ENCODE assay signal across 8 mouse cellular contexts in the genomic region with DNA sequence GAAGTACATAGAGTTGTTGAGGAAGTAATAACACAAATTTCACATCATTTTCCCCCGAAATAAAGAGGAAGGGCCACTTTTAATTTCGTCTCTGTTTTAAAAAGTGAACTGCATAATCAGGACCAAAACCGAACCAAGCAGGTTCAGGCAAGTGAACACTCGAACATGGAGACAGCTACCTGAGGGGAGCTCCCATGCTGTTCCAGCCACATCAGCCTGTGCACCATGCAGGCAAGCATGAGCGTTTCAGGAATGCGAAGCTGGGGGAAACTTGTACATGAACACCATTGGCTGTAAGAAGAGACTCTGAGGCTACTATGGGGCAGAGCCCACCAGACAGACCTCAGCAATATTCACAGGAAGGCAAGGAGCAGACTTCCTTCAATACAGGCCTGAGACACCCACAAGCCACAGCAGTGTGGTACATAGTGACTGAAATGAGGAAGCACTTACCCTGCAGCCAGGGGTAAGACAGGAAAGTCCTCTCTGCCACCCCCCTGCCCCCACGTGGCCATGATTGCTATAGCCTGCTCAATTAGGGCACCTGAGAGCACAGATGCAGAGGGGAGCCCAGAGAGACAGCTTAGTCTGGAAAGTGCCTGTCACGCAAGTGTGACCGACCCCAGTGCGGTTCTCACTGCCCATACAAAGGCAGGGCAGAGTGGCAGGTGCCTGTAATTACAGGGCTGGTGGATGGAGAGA. TPM values are rescaled to one million over a fixed set of nuclear protein-coding genes. Genes with fewer than 3 reads are reported as not detected.
DNase-seq lines count a peak whose midpoint lies in the region; ATAC-seq and TF ChIP-seq lines count a peak whose summit lies in the region.
"Had no signal": no experiment of that assay in that cellular context is flagged by ENCODE, and none has a peak within 500 bp of the region (broad histone marks: within the 10 kb centered on the region; RNA-seq: fewer than 3 reads in every experiment).

No protein-coding gene starts in this region.

- ATAC-seq in erythroblast, adult 5-6 weeks (replicated peaks; ENCODE audit: low FRiP score, poor library complexity, severe bottlenecking), result 0 out of 2 replicates have a peak, but pooled peaks have one; percentile 25
- peak; percentile 88 for ATAC-seq in megakaryocyte, adult 5-6 weeks (ENCODE audit: poor library complexity, severe bottlenecking)
- no peak for ATAC-seq in forebrain, embryonic 16.5 days
- ATAC-seq in frontal cortex, adult (ENCODE audit: low TSS enrichment), result no peak; the same call in 1 of the 2 replicates

- TF ChIP-seq POLR2A in thymus, adult 2 months (IDR thresholded peaks at IDR 0.05; ENCODE audit: control insufficient read depth, extremely low read depth, insufficient read depth, low read length, poor library complexity), result no peak

- H3K4me1 ChIP-seq in thymus, adult 2 months (replicated peaks; ENCODE audit: control insufficient read depth, insufficient read depth, low read length), result peaks cover 35% of the 10 kb centered on the region
- H3K4me1 ChIP-seq in forebrain, embryonic 16.5 days (replicated peaks; ENCODE audit: control insufficient read depth, insufficient read depth, low read length), result no peaks in the 10 kb centered on the region

- H3K36me3 ChIP-seq in thymus, adult 2 months (ENCODE audit: control insufficient read depth, insufficient read depth, low read length), result no peaks in the 10 kb centered on the region
- H3K36me3 ChIP-seq in forebrain, embryonic 16.5 days (ENCODE audit: control insufficient read depth, insufficient read depth), result no peaks in the 10 kb centered on the region
- H3K36me3 ChIP-seq: heart, embryonic 13.5 days had no signal

- H3K27ac ChIP-seq in thymus, adult 2 months (ENCODE audit: control insufficient read depth, insufficient read depth, low read length), result peak overlapping the region; percentile 96
- H3K27ac ChIP-seq in forebrain, embryonic 16.5 days (ENCODE audit: low read length), result no peak overlapping the region
- H3K27ac ChIP-seq: heart, embryonic 13.5 days had no signal

- DNase-seq in thymus, adult 2 months, result peak; percentile 65
- no peak for DNase-seq in thymus, adult 18-20 months
- DNase-seq in neural tube, embryonic 10.5 days (ENCODE audit: extremely low spot score, low spot score), result no peak

- WGBS in thymus, adult 2 months, result 32% methylated on average over 10 of the region's 10 CpGs
- 64% methylated on average over 10 of the region's 10 CpGs for WGBS in forebrain, embryonic 16.5 days

- H3K27me3 ChIP-seq in thymus, adult 2 months (ENCODE audit: control insufficient read depth, insufficient read depth, low read length), result no peaks in the 10 kb centered on the region
- no peaks in the 10 kb centered on the region for H3K27me3 ChIP-seq in forebrain, embryonic 16.5 days (replicated peaks; ENCODE audit: control insufficient read depth, insufficient read depth, low read length)
- H3K27me3 ChIP-seq: heart, embryonic 13.5 days had no signal

- TF ChIP-seq CTCF in thymus, adult 2 months (IDR thresholded peaks at IDR 0.05; ENCODE audit: borderline replicate concordance, control insufficient read depth, extremely low read depth, insufficient read depth, low read length, poor library complexity), result peak; percentile 72; the same call in 1 of the 2 replicates

- no peak overlapping the region for H3K4me2 ChIP-seq in forebrain, embryonic 16.5 days (ENCODE audit: low read length)
- H3K4me2 ChIP-seq: heart, embryonic 13.5 days had no signal

- H3K4me3 ChIP-seq in thymus, adult 2 months (ENCODE audit: control insufficient read depth, insufficient read depth, low read length), result no peak overlapping the region
- H3K4me3 ChIP-seq in forebrain, embryonic 16.5 days (replicated peaks; ENCODE audit: low read length), result no peak overlapping the region
- H3K4me3 ChIP-seq: heart, embryonic 13.5 days had no signal

- no peak overlapping the region for H3K9ac ChIP-seq in forebrain, embryonic 16.5 days (replicated peaks; ENCODE audit: low read depth, low read length)
- H3K9ac ChIP-seq: heart, embryonic 13.5 days had no signal

- no peaks in the 10 kb centered on the region for H3K9me3 ChIP-seq in forebrain, embryonic 16.5 days (ENCODE audit: control insufficient read depth, low read length)
- H3K9me3 ChIP-seq: heart, embryonic 13.5 days had no signal

RNA-seq across cellular contexts. Expression of a gene that starts 33.1 kb away (rescaled TPM):
- polyA plus RNA-seq in thymus, adult 2 months (2012; rRNA removed), result 10.8 and 14.8 TPM in 2 replicates
- total RNA-seq in erythroblast, adult 5-6 weeks (2015; ENCODE audit: low replicate concordance), result 1.0 and 1.2 TPM in 2 replicates
- total RNA-seq in erythroblast, adult 5-6 weeks (2017; ENCODE audit: low replicate concordance), result 0.42 TPM in 1 of 2 replicates, not detected in the other
- 2.1 and 3.6 TPM in 2 replicates for total RNA-seq in megakaryocyte, adult 5-6 weeks (2015)
- total RNA-seq in megakaryocyte, adult 5-6 weeks (2017), result 0.48 and 1.4 TPM in 2 replicates
- 2.6 and 3.8 TPM in 2 replicates for polyA plus RNA-seq in forebrain, embryonic 16.5 days (2015; fragmentation: Nextera tagmentation; extraction: Ambion mirVana)

RNA-seq across cellular contexts. Expression of a gene that starts 37.1 kb away (rescaled TPM):
- not detected in 2 replicates for polyA plus RNA-seq in thymus, adult 2 months (2012; rRNA removed)
- not detected in 2 replicates for total RNA-seq in erythroblast, adult 5-6 weeks (2015; ENCODE audit: low replicate concordance)
- total RNA-seq in erythroblast, adult 5-6 weeks (2017; ENCODE audit: low replicate concordance), result not detected in 2 replicates
- not detected in 2 replicates for total RNA-seq in megakaryocyte, adult 5-6 weeks (2015)
- not detected in 2 replicates for total RNA-seq in megakaryocyte, adult 5-6 weeks (2017)
- polyA plus RNA-seq in forebrain, embryonic 16.5 days (2015; fragmentation: Nextera tagmentation; extraction: Ambion mirVana), result not detected in 2 replicates
- polyA plus RNA-seq: heart, embryonic 13.5 days had no signal

RNA-seq across cellular contexts. Expression of a gene that starts 42.0 kb away (rescaled TPM):
- polyA plus RNA-seq in thymus, adult 2 months (2012; rRNA removed), result 0.23 and 0.31 TPM in 2 replicates
- not detected in 2 replicates for total RNA-seq in erythroblast, adult 5-6 weeks (2015; ENCODE audit: low replicate concordance)
- total RNA-seq in erythroblast, adult 5-6 weeks (2017; ENCODE audit: low replicate concordance), result 121 and 215 TPM in 2 replicates
- total RNA-seq in megakaryocyte, adult 5-6 weeks (2015), result not detected in 2 replicates
- 24.9 and 36.8 TPM in 2 replicates for total RNA-seq in megakaryocyte, adult 5-6 weeks (2017)
- not detected in 2 replicates for polyA plus RNA-seq in forebrain, embryonic 16.5 days (2015; fragmentation: Nextera tagmentation; extraction: Ambion mirVana)
- polyA plus RNA-seq: heart, embryonic 13.5 days had no signal

RNA-seq across cellular contexts. Expression of a gene that starts 43.5 kb away (rescaled TPM):
- polyA plus RNA-seq in thymus, adult 2 months (2012; rRNA removed), result not detected in 2 replicates
- not detected in 2 replicates for total RNA-seq in erythroblast, adult 5-6 weeks (2015; ENCODE audit: low replicate concordance)
- total RNA-seq in erythroblast, adult 5-6 weeks (2017; ENCODE audit: low replicate concordance), result not detected in 2 replicates
- total RNA-seq in megakaryocyte, adult 5-6 weeks (2015), result not detected in 2 replicates
- total RNA-seq in megakaryocyte, adult 5-6 weeks (2017), result not detected in 2 replicates
- not detected in 2 replicates for polyA plus RNA-seq in forebrain, embryonic 16.5 days (2015; fragmentation: Nextera tagmentation; extraction: Ambion mirVana)
- polyA plus RNA-seq: heart, embryonic 13.5 days had no signal

RNA-seq across cellular contexts. Expression of a gene that starts 47.4 kb away (rescaled TPM):
- 762 and 992 TPM in 2 replicates for polyA plus RNA-seq in thymus, adult 2 months (2012; rRNA removed)
- 138 and 155 TPM in 2 replicates for total RNA-seq in erythroblast, adult 5-6 weeks (2015; ENCODE audit: low replicate concordance)
- total RNA-seq in erythroblast, adult 5-6 weeks (2017; ENCODE audit: low replicate concordance), result 126 and 150 TPM in 2 replicates
- 193 and 197 TPM in 2 replicates for total RNA-seq in megakaryocyte, adult 5-6 weeks (2015)
- total RNA-seq in megakaryocyte, adult 5-6 weeks (2017), result 218 and 236 TPM in 2 replicates
- 203 and 208 TPM in 2 replicates for polyA plus RNA-seq in forebrain, embryonic 16.5 days (2015; fragmentation: Nextera tagmentation; extraction: Ambion mirVana)

Comparison
In these comparisons a context has a peak if more than half of its experiments do, and no peak if none do; other contexts are left out.
1. ATAC-seq: peak in erythroblast, adult 5-6 weeks (single experiment) and megakaryocyte, adult 5-6 weeks (single experiment); none in forebrain, embryonic 16.5 days (single experiment) and frontal cortex, adult (single experiment).